Mouse (Mus musculus) layer of hippocampus, postnatal 25 days (tissue): ENCODE measurements around the gene Sept10. TPM values are rescaled to one million over a fixed set of nuclear protein-coding genes. Genes with fewer than 3 reads are reported as not detected.

Source experiments
- total RNA-seq, 2 experiments: library from RNA; stranded (reverse); gene quantifications; 2 replicates each; pipeline ENCODE4 v1.2.3; 2021

The Sept10 gene
- total RNA-seq, 2 experiments from 2014 or later: 7.8 to 8.2 TPM

Other genes starting within 250 kb of the Sept10 start
- 1 to 10 TPM; 7.7 to 8.4 TPM for gene Sowahc, start 106 bp upstream of the Sept10 start, total RNA-seq
- 10 to 100 TPM; 41.8 to 47.2 TPM for gene P4ha1, start 101.4 kb upstream of the Sept10 start, total RNA-seq
- gene Gm10273, start 173.8 kb upstream of the Sept10 start, total RNA-seq: 10 to 100 TPM; 36.5 to 39.6 TPM
- not detected for gene Pla2g12b, start 181.8 kb upstream of the Sept10 start, total RNA-seq
- under 1 TPM in 1 of 2 experiments, not detected in 1; 0.16 TPM for gene Oit3, start 219.9 kb upstream of the Sept10 start, total RNA-seq